Mouse (Mus musculus): ENCODE data around the gene 1700018G05Rik. TPM values are rescaled to one million over a fixed set of nuclear protein-coding genes. Genes with fewer than 3 reads are reported as not detected.

Gene 1700018G05Rik
- polyA plus RNA-seq, 1 experiment from 2014 or later, result not detected

Other genes starting within 250 kb of the 1700018G05Rik start
- gene Gm3880, start 241.4 kb upstream of the 1700018G05Rik start, polyA plus RNA-seq (2016; fragmentation: Nextera tagmentation; extraction: Ambion mirVana), result not detected in 2 replicates
- not detected in 2 replicates for gene Gm9112, start 220.7 kb upstream of the 1700018G05Rik start, polyA plus RNA-seq (2016; fragmentation: Nextera tagmentation; extraction: Ambion mirVana)
- gene Dmrtc1b, start 220.5 kb upstream of the 1700018G05Rik start, polyA plus RNA-seq (2016; fragmentation: Nextera tagmentation; extraction: Ambion mirVana), result not detected in 2 replicates
- not detected in 2 replicates for gene Dmrtc1c1, start 125.4 kb upstream of the 1700018G05Rik start, polyA plus RNA-seq (2016; fragmentation: Nextera tagmentation; extraction: Ambion mirVana)
- not detected in 2 replicates for gene Dmrtc1c2, start 73.8 kb upstream of the 1700018G05Rik start, polyA plus RNA-seq (2016; fragmentation: Nextera tagmentation; extraction: Ambion mirVana)
- gene 1700031F05Rik, start 60.4 kb upstream of the 1700018G05Rik start, polyA plus RNA-seq (2016; fragmentation: Nextera tagmentation; extraction: Ambion mirVana), result not detected in 2 replicates
- gene Dmrtc1a, start 19.7 kb upstream of the 1700018G05Rik start, polyA plus RNA-seq (2016; fragmentation: Nextera tagmentation; extraction: Ambion mirVana), result 0.30 and 0.58 TPM in 2 replicates
- not detected in 2 replicates for gene 1700011M02Rik, start 19.5 kb upstream of the 1700018G05Rik start, polyA plus RNA-seq (2016; fragmentation: Nextera tagmentation; extraction: Ambion mirVana)